ENCODE assay signal across 8 mouse cellular contexts in genomic region chr7:120843037-120843621, GRCm38 (mm10). TPM values are rescaled to one million over a fixed set of nuclear protein-coding genes. Genes with fewer than 3 reads are reported as not detected.
A peak's percentile ranks its signal among the peaks of the same experiment; 100 is the strongest.
DNase-seq lines count a peak whose midpoint lies in the region; ATAC-seq and TF ChIP-seq lines count a peak whose summit lies in the region.

No protein-coding gene starts in this region.

- WGBS in hindbrain, embryonic 13.5 days: under 1% methylated on average over 37 of the region's 40 CpGs

- ATAC-seq in Patski: peak; percentile 48
- ATAC-seq in hindbrain, embryonic 13.5 days (ENCODE audit: low FRiP score): peak; percentile 75

- H3K27ac ChIP-seq in hindbrain, embryonic 13.5 days: peak overlapping the region; percentile 95

- no peak for DNase-seq in Patski (ENCODE audit: low read depth, low spot score)
- DNase-seq in cerebellum, postnatal 14 days: peak; percentile 92 to 93
- DNase-seq in frontal cortex, postnatal 14 days (ENCODE audit: low spot score in 2 of 2): peak; percentile 78 to 84
- peak; percentile 88 to 90 for DNase-seq in layer of hippocampus, postnatal 36 days
- DNase-seq in lung, postnatal 25 days (ENCODE audit: low spot score): peak; percentile 77
- peak; percentile 21 for DNase-seq in retina, postnatal 7 days (ENCODE audit: low read depth, low spot score)
- peak; percentile 72 to 84 for DNase-seq in urinary bladder, adult 18-20 months (ENCODE audit: low spot score in 2 of 2)

- no peak for TF ChIP-seq CTCF in Patski (IDR thresholded peaks at IDR 0.05)

- peak overlapping the region; percentile 90 for H3K9ac ChIP-seq in hindbrain, embryonic 13.5 days

- peak overlapping the region; percentile 79 for H3K4me2 ChIP-seq in hindbrain, embryonic 13.5 days

- H3K9me3 ChIP-seq in hindbrain, embryonic 13.5 days: no peaks in the 10 kb centered on the region

- POLR2A ChIA-PET in Patski (lab: Charles Lee): interaction anchor here (1.1 to 1.4 kb wide), 2 partner anchors 25 to 74 kb away, joined by 3 to 4 read pairs; no protein-coding TSS in a partner anchor

- peak overlapping the region; percentile 76 for H3K4me3 ChIP-seq in hindbrain, embryonic 13.5 days

- CTCF ChIA-PET in Patski (lab: Charles Lee): interaction anchor here (1.3 kb wide), 2 partner anchors 9 to 33 kb away, joined by 3 to 4 read pairs; no protein-coding TSS in a partner anchor

- in situ Hi-C loops in Patski (cut with MboI; ENCODE audit: low pct_unique_long_range_greater_than_20kb): loop anchor here (5.0 kb wide), 1 partner anchor 69 kb away; no protein-coding TSS in a partner anchor

- peaks cover 20% of the 10 kb centered on the region for H3K4me1 ChIP-seq in hindbrain, embryonic 13.5 days (replicated peaks)

- no peaks in the 10 kb centered on the region for H3K27me3 ChIP-seq in Patski
- no peaks in the 10 kb centered on the region for H3K27me3 ChIP-seq in hindbrain, embryonic 13.5 days

- H3K36me3 ChIP-seq in hindbrain, embryonic 13.5 days: peaks cover 5% of the 10 kb centered on the region; the same call in 1 of the 2 replicates

RNA-seq across cellular contexts. Expression of gene Eef2k, which starts 0.5 kb away (rescaled TPM):
- polyA plus RNA-seq in Patski (2021): 21.8 TPM
- polyA plus RNA-seq in hindbrain, embryonic 13.5 days (2015; fragmentation: Nextera tagmentation; extraction: Ambion mirVana): 26.0 and 26.4 TPM in 2 replicates
- total RNA-seq in layer of hippocampus, postnatal 36 days (2021): 10 to 100 TPM; 24.8 to 26.7 TPM

RNA-seq across cellular contexts. Expression of gene Gm5737, which starts 31.0 kb away (rescaled TPM):
- polyA plus RNA-seq in Patski (2021): not detected
- polyA plus RNA-seq in hindbrain, embryonic 13.5 days (2015; fragmentation: Nextera tagmentation; extraction: Ambion mirVana): not detected in 2 replicates
- total RNA-seq in layer of hippocampus, postnatal 36 days (2021): not detected
